Mouse (Mus musculus) left cerebral cortex, postnatal 36 days (tissue): Measurements from ENCODE around the gene Glycam1. TPM values are rescaled to one million over a fixed set of nuclear protein-coding genes. Genes with fewer than 3 reads are reported as not detected.

Source experiments
- DNase-seq, 2 experiments: peaks; one replicate each; pipeline ENCODE4 v3.0.0; 2021 to 2022; ENCODE audit warnings: low spot score in 2 of 2, mixed read lengths in 1 of 2
- intact Hi-C: fragments of 180-260 bp; cut with DNase I; formaldehyde crosslinking; loops from one replicate; pipeline ENCODE4 v1.15.1; 2025
- total RNA-seq, 2 experiments: library from RNA; stranded (reverse); gene quantifications; 2 replicates each; pipeline ENCODE4 v1.2.3; 2021

Gene Glycam1
- total RNA-seq, 2 experiments from 2014 or later, result not detected

GRCm38 (mm10) chr15:103522458-103523099, 42.3 kb downstream of the Glycam1 start:
- intact Hi-C loops, result no loop called here
- no peak for DNase-seq

GRCm38 (mm10) chr15:103519386-103520378, 45.2 kb downstream of the Glycam1 start:
- intact Hi-C loops, result no loop called here
- no peak for DNase-seq

- intact Hi-C loops, result no loop called here
- DNase-seq, result no peak
Observed at GRCm38 (mm10) chr15:103518600-103519385, 46.1 kb downstream of the Glycam1 start.

- no peak for DNase-seq
- intact Hi-C loops, result no loop called here
Observed at GRCm38 (mm10) chr15:103514914-103515313, 50.0 kb downstream of the Glycam1 start.

- peak; percentile 61 to 70 for DNase-seq
- intact Hi-C loops, result no loop called here
Observed at GRCm38 (mm10) chr15:103514119-103514518, 50.8 kb downstream of the Glycam1 start.

GRCm38 (mm10) chr15:103513621-103514031, 51.3 kb downstream of the Glycam1 start:
- no peak for DNase-seq
- intact Hi-C loops, result no loop called here

Other genes with a start within 250 kb of the Glycam1 start
- gene Zfp385a, start 225.0 kb downstream of the Glycam1 start, total RNA-seq, result 10 to 100 TPM; 64.4 to 73.5 TPM
- gene Itga5, start 198.3 kb downstream of the Glycam1 start, total RNA-seq, result 1 to 10 TPM; 2.8 to 4.3 TPM
- gene Gtsf1, start 134.6 kb downstream of the Glycam1 start, total RNA-seq, result under 1 TPM in 1 of 2 experiments, not detected in 1; 0.64 TPM
- gene Gtsf2, start 116.6 kb downstream of the Glycam1 start, total RNA-seq, result not detected
- 1 to 10 TPM; 9.4 to 9.9 TPM for gene Nckap1l, start 111.3 kb downstream of the Glycam1 start, total RNA-seq
- 100 to 1,000 TPM; 160 to 189 TPM for gene Pde1b, start 62.0 kb downstream of the Glycam1 start, total RNA-seq
- gene Ppp1r1a, start 27.1 kb downstream of the Glycam1 start, total RNA-seq, result 100 to 1,000 TPM; 148 to 164 TPM
- gene Mucl1, start 190.4 kb upstream of the Glycam1 start, total RNA-seq, result not detected